Mouse (Mus musculus): Measurements from ENCODE around the gene Trim75. TPM values are rescaled to one million over a fixed set of nuclear protein-coding genes. Genes with fewer than 3 reads are reported as not detected.

Gene Trim75
- polyA plus RNA-seq (2014; fragmentation: Illumina TruSeq; extraction: RNeasy Lipid Tissue Mini Kit (QIAGEN cat#74804); ENCODE audit: low read depth, low replicate concordance), result not detected

GRCm38 (mm10) chr8:64987731-64988130 is at the start of gene Trim75:
TSS of gene Trim75 (minus strand) at chr8:64987831.

GRCm38 (mm10) chr8:65037117-65037533 is 49.5 kb upstream of the Trim75 start, which contains the start of gene Apela:
TSS of gene Apela (minus strand) at chr8:65037336.

GRCm38 (mm10) chr8:65018423-65018822 is 30.8 kb upstream of the Trim75 start, which contains the start of the genes Trim61 and Trim60:
TSS of gene Trim61 (minus strand) at chr8:65018523.
TSS of gene Trim60 (minus strand) at chr8:65018584.

GRCm38 (mm10) chr8:64946820-64947697 is 40.6 kb downstream of the Trim75 start, which contains the start of gene Tmem192:
TSS of gene Tmem192 (plus strand) at chr8:64947185.

Other genes starting within 250 kb of the Trim75 start
- 36.8 TPM for gene Klhl2, start 137.8 kb downstream of the Trim75 start, polyA plus RNA-seq (2014; fragmentation: Illumina TruSeq; extraction: RNeasy Lipid Tissue Mini Kit (QIAGEN cat#74804); ENCODE audit: low read depth, low replicate concordance)
- 17.7 TPM for gene Tmem192, start 40.6 kb downstream of the Trim75 start, polyA plus RNA-seq (2014; fragmentation: Illumina TruSeq; extraction: RNeasy Lipid Tissue Mini Kit (QIAGEN cat#74804); ENCODE audit: low read depth, low replicate concordance)
- gene Trim61, start 30.7 kb upstream of the Trim75 start, polyA plus RNA-seq (2014; fragmentation: Illumina TruSeq; extraction: RNeasy Lipid Tissue Mini Kit (QIAGEN cat#74804); ENCODE audit: low read depth, low replicate concordance), result not detected
- not detected for gene Trim60, start 30.8 kb upstream of the Trim75 start, polyA plus RNA-seq (2014; fragmentation: Illumina TruSeq; extraction: RNeasy Lipid Tissue Mini Kit (QIAGEN cat#74804); ENCODE audit: low read depth, low replicate concordance)
- gene Apela, start 49.5 kb upstream of the Trim75 start, polyA plus RNA-seq (2014; fragmentation: Illumina TruSeq; extraction: RNeasy Lipid Tissue Mini Kit (QIAGEN cat#74804); ENCODE audit: low read depth, low replicate concordance), result 1.5 TPM
- gene Gm10663, start 87.2 kb upstream of the Trim75 start, polyA plus RNA-seq (2014; fragmentation: Illumina TruSeq; extraction: RNeasy Lipid Tissue Mini Kit (QIAGEN cat#74804); ENCODE audit: low read depth, low replicate concordance), result not detected
- 301 TPM for gene BC030870, start 141.7 kb upstream of the Trim75 start, polyA plus RNA-seq (2014; fragmentation: Illumina TruSeq; extraction: RNeasy Lipid Tissue Mini Kit (QIAGEN cat#74804); ENCODE audit: low read depth, low replicate concordance)